Mouse (Mus musculus) spleen, postnatal 14 days (tissue): Measurements from ENCODE around the gene Abl2.
"Not testable (repeated sequence)": the region's sequence is repeated elsewhere in the genome, so short reads cannot be mapped to it uniquely, and the experiment has no call there.

ENCODE experiments used
- DNase-seq, 2 experiments: peaks; one replicate each; pipeline ENCODE4 v3.0.0; 2021 to 2022; ENCODE audit warnings: low spot score in 2 of 2

The Abl2 gene

DNA sequence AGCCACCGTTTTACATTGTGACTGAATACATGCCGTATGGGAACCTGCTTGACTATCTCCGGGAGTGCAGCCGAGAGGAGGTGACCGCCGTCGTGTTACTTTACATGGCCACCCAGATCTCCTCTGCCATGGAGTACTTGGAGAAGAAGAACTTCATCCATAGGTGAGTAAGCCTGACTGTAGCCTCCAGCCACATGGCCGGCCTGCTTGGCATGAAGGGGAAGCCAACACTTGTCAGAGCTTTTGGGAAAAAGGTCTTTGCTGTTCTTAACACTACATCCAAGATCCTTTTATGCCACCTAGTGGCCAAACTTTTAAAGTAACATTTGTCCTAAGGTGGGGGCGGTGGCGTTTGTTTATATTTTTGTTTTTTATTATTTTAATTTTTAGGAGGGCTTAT lies 74.5 kb downstream of the Abl2 start:
- no peak for DNase-seq

- DNase-seq: no peak
Measured at GRCm38 (mm10) chr1:156635148-156635547, 76.6 kb downstream of the Abl2 start.

DNA sequence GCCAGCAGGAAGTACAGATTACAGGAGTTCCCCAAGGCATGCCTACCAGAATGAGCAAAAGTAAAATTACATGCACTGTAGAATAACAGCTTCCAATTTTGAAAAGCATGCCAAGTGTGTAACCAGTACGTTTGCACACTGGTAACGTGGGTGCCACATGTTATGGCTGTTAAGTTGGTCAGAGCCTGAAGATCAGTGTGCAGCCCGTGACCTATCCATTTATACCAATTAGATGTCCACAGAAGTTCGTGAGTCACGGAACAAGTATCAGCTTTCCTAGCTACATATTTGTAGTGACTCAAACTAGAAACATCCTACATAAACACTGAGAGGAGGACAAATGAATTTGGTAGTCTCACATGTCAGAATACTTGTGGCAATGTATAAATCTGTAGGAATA lies 80.9 kb downstream of the Abl2 start:
- no peak for DNase-seq

DNA sequence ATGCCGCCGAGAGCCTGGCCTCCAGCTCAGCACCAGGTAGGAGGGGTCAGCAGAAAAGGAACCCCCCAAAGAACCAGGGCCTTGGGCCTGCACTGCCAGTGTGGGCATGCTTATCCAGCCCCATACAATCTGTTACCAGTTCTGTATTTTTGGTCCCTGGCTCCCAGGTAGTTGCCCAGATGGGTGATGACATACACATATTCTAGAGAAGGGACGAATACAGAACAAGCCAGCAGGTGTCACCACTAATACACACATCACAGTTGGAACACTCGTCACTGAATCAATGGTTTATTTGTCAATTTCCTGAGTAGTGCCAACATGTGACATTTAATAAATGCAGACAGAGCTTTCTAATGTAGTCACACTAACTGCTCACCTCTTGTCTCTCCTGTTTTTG lies 82.0 kb downstream of the Abl2 start:
- DNase-seq: no peak

- no peak for DNase-seq
Measured at GRCm38 (mm10) chr1:156641808-156642207, 83.2 kb downstream of the Abl2 start.

- no peak for DNase-seq
Measured at GRCm38 (mm10) chr1:156642813-156643212, 84.2 kb downstream of the Abl2 start.

- no peak for DNase-seq
Measured at GRCm38 (mm10) chr1:156644061-156644460, 85.5 kb downstream of the Abl2 start.

DNA sequence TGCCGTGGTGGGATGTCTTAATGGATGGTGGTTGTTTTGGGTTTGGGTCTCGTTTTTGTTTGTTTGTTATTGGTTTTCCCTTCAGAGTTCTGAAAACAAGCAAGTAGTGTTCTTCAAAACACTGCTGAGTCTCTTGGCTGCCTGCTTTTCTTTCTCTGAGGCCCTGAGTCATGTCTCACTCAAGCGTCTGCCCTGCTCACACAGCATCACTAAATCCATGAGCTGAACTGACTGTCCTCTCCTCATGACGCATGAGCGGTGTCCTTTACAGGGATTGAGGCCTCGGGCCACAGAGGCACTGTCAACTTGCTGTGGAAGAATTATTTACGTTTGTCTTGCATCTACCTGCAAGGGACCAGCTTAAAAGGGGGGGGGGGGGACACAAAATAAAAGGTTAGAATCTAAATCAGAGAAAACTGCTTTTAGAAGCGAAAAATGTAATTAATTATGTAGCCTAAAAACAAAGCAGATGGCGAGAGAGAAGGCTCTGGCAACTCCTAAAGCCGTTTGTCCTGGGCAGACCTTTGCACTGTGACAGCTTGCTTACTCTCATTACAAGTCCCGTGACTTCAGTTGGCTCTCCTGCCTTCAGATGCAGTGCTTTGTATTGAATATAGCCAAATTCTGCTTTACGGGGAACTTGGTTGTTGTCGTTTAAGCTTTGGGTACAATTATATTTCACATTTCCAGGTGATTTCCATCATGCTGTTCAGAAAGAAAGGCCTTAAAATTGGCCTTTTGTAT lies 86.4 kb downstream of the Abl2 start:
- DNase-seq: no peak

DNA sequence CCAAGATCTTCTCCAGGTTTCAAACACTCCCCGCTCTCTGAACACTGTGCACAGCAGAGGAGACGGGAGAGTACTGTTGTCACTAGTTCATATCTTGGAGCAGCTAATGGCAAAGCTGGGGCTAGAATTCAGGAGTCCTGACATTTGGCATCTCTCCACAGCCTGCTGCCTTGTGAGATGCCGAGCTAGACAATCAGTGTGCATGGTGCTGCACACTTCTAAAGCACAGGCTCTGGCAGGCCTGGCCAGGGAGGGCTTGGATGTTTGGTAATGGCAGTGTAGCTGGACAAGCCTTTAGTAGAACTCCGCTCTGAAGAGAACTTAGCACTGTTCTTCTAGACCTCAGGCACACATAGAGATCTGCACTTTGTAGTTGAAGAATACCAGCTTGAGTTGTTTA lies 87.4 kb downstream of the Abl2 start:
- no peak for DNase-seq

DNA sequence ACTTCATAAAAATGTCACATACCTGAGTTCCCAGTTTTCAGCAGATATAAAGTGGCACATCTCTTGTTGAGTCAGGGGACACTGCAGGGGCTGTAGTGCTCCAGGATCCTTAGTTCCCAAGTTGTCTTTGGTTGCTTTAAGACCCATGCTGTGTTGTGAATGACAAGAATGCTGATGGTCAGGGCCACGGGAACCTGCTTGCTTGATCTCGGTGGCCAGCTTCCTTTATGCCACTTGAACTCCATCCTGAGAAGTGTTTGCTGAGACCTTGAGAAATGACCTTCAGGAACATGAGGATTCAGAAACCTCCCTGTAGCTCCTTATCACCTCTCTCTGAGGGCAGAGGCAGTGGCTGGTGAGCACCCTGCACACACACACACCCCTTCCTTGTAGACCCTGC lies 90.1 kb downstream of the Abl2 start:
- no peak for DNase-seq

- DNase-seq: no peak
Measured at GRCm38 (mm10) chr1:156650631-156651030, 92.0 kb downstream of the Abl2 start.

GRCm38 (mm10) chr1:156652189-156652822 lies 93.7 kb downstream of the Abl2 start:
- no peak for DNase-seq

DNA sequence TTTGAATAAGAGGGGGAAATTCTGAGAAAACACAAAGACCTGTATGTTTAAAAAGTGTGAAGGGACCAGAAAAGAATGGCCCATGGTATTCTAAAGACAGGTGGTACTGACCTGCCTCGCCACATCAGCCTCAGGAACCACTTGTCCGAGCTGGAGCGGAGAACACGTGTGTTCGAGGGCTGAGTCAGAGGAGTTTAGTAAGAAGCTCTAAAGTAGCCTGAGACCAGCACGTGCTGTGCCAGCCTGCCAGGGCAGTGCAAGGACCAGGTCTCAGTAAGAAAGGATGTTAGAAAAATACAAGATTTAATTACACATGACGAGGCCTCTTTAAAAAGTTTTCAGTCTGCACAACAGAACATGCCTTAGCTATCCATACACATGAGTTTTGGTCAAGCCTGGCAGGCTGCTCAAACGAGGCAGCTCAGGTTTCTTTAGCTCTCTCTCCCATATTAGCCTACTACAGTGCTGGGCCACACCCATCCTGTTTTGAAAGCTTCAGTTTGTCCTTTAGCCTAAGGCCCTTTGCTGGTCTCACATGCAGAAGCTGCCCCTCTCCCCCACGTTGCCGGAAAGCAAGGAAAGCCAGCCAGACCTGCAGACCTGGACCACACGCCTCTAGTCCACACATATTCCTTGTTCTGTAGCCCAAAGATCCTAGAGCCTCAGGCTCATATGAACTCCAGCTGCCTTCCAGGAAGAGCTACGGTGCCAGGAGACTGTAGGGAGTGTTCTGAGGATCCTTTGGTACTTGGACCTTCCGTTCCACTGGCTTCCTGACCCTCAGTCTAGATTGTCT lies 96.3 kb downstream of the Abl2 start:
- no peak for DNase-seq

- no peak for DNase-seq
Measured at GRCm38 (mm10) chr1:156657523-156657922, 98.9 kb downstream of the Abl2 start.

- DNase-seq: no peak
Measured at GRCm38 (mm10) chr1:156658676-156659075, 100.1 kb downstream of the Abl2 start.

DNA sequence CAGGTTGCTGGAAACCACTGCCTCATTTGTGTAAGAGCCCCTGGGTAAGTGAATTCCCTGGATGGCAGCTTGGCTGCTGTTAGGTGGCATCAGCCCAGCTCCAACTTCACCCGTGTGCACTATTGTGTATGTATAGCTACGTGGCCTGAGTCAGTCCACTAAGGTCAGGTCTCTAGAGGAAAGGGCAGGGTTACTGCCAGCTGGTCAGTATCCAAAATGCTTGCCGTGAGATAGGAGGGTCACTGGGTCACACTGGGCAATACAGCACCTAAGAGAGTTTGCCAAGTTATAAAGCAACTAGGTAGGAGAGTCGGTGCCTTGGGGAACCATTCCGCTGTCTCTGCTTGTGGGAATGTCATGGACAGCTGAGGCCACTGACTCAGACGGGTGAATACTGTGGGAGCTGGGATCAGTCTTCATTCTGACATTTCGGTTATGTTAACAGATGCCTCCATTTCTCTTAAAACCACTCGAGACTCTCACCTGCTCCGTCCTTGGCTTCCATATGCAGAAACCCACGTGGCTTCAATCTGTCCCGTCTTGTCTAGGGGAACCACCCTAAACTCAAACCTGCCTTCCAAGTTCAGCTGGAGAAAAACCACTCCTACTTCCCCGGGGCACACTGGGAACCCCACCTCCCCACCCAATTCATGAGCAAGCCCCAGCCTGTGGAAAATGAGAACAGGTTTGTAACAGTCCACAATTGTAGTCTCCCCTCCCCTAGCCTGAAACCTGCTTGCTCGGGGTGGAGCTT lies 101.5 kb downstream of the Abl2 start:
- no peak for DNase-seq

- not testable (repeated sequence) for DNase-seq
Measured at GRCm38 (mm10) chr1:156660660-156661236, 102.2 kb downstream of the Abl2 start.

- DNase-seq: no peak
Measured at GRCm38 (mm10) chr1:156665777-156666176, 107.2 kb downstream of the Abl2 start.

GRCm38 (mm10) chr1:156667141-156667926 lies 108.7 kb downstream of the Abl2 start:
- DNase-seq: no peak

GRCm38 (mm10) chr1:156668602-156669001 lies 110.0 kb downstream of the Abl2 start:
- no peak for DNase-seq
